Mouse (Mus musculus) large intestine, adult 2 months (tissue): ENCODE data around the gene Igsf8. TPM values are rescaled to one million over a fixed set of nuclear protein-coding genes. Genes with fewer than 3 reads are reported as not detected.
"Not testable (repeated sequence)": the region's sequence is repeated elsewhere in the genome, so short reads cannot be mapped to it uniquely, and the experiment has no call there.

Experiments
- DNase-seq: peaks from one replicate; pipeline ENCODE4 v3.0.0-alpha.2; 2012; ENCODE audit warnings: low read depth, low spot score
- WGBS: fragments of 180-500 bp; shearing (Covaris S2); methylation state at CpG from one replicate; pipeline ENCODE4 v1.1.7; 2018; 5-methylcytosine and 5-hydroxymethylcytosine counted together
- polyA plus RNA-seq: library from polyadenylated mRNA; depleted of rRNA; stranded (reverse); fragments of >200 nt; gene quantifications from 2 replicates; pipeline ENCODE4 v1.2.3, GENCODE M21; 2012; rRNA removed

Gene Igsf8
- polyA plus RNA-seq = 51.8 and 64.4 TPM in 2 replicates

GRCm38 (mm10) chr1:172261477-172262078 is at the start of gene Igsf8:
Gene Igsf8, plus strand, starts transcription at chr1:172261641.
- WGBS = 76% methylated on average over 8 of the region's 8 CpGs
- no peak for DNase-seq

- WGBS = 62% methylated on average over 5 of the region's 5 CpGs
These were observed 48.7 kb upstream of the Igsf8 start for GRCm38 (mm10) chr1:172212776-172213175.

GRCm38 (mm10) chr1:172213771-172214170 is 47.7 kb upstream of the Igsf8 start:
- no peak for DNase-seq
- WGBS = 71% methylated on average over 4 of the region's 4 CpGs

More at GRCm38 (mm10) chr1:172212776-172213175, 48.7 kb upstream of the Igsf8 start:
- no peak for DNase-seq

DNA sequence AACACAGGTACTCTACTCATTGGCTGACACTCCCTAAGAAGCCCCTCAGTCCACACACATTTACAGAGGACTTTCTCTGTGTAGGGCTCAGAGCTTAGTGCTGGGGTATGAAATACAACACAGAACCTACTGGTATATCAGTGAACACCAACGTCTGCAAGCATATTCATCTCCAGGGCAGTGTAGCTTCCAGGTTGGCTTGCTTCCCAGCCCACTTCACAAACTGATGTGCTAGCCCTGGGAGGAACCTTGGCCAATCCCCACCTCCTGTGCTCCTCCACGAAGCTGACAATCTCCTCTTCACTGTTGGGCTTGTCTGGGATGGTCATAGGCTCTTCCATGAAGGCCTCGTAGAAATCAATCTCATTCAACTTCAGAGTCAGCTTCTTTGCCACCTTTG is 46.7 kb upstream of the Igsf8 start:
- no peak for DNase-seq
- 20% methylated on average over 3 of the region's 3 CpGs for WGBS

DNA sequence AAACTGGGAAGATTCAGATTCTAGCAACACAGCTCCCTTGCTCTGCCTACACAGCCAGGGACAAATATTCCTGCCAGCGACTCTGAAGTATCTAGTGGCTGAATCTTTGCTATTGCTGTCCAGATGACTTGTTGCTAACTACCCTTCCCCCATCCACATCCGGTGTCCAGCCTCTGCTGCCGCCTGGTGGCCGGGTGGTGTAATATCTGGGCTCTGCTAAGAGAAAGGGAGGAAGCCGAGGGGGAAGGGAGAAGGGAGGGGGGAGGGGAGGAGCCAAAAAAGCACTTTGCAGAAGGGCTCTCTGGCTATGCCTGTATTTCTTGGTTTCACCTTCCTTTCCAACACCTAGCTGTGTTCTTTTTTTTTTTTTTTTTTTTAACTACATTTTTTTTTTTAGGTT is 44.3 kb upstream of the Igsf8 start:
- peak; percentile 71 for DNase-seq
- WGBS = 0% methylated on average over 5 of the region's 5 CpGs

DNA sequence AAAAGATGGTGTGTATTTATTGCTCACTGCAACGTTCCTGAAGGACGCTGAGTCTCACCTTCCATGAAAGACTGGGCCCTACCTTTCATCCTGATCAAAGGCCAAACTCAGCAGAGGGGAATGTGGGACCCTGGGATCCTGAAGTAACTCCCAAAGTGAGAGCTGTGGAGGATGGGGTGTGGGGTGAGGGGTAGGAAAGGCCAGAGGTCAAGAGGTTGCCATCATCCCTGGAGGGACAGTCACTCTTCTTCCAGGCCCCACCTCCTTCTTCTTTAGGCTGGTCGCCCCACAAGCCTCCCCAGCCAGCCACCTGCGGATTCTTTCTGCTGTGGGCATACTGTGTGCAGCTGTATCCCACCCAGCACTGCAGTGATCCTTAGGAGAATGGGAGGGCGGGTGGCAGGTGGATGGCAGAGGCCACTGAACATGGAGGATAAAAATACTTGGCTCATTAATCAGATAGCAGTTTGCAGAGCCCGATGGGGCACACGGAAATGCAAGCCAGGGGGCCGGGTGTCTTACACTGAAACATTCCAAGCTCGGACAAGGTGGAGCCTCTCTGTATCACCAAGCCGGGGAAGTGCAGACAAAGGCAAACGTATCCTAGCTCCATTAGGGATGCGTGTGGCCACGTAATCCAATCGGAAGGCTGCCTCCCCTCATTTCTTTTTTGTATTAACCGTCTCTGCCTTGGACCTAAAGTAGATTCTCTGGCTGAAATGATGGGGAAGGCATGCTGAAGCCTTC is 43.1 kb upstream of the Igsf8 start:
- DNase-seq = no peak
- WGBS = 78% methylated on average over 15 of the region's 15 CpGs

DNA sequence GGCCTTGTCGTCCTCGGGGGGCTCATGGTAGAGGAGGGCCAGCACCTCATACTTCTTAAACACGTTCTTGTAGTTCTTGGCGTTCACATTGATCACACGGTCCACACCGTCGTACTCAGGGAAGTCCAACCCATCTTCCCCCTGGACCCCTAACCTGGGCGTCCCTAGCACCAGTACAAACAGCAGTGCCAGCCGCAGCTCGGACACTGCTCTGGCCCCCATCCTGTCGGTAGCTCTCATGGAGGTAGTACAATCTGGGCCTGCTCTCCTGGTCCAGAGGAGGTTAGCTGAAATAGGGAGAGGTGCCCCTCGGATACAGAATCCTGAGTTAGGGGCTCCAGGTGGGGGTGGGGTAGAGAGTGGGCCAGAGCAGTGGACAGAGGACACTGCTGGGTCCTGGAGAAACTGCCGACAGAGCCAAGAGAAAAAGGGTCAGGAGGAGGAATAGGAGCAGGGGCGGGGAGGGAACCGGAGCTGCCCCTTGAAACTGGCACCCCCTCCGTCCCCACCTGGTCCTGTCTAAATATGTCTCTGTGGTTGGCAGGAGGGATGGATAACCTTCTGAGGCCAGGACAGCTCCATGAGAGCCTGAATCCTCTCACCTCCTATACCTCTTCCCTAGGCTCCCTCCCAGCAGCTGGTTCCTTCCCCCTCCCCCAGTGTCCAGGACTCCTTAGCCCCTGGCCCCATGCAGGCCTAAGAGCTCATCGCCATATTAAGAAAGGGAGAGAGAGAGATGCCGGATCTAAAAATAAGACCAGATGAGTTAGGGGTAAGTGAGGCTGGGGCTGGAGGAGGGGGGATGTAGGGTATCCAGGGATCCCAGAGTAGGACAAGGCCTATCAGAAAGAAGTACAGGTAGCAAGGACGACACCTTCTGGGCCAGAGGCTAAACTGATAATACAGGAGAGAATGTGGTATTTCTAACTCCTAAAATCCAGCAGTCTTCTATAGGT is 41.7 kb upstream of the Igsf8 start, which contains the start of gene Casq1:
TSS of gene Casq1 (minus strand) at position 418 of the 956 bp plus-strand sequence.
- 86% methylated on average over 19 of the region's 19 CpGs for WGBS
- DNase-seq = no peak

- 33% methylated on average over 10 of the region's 10 CpGs for WGBS
- no peak for DNase-seq
These were observed 41.0 kb upstream of the Igsf8 start for GRCm38 (mm10) chr1:172220414-172220813.

DNA sequence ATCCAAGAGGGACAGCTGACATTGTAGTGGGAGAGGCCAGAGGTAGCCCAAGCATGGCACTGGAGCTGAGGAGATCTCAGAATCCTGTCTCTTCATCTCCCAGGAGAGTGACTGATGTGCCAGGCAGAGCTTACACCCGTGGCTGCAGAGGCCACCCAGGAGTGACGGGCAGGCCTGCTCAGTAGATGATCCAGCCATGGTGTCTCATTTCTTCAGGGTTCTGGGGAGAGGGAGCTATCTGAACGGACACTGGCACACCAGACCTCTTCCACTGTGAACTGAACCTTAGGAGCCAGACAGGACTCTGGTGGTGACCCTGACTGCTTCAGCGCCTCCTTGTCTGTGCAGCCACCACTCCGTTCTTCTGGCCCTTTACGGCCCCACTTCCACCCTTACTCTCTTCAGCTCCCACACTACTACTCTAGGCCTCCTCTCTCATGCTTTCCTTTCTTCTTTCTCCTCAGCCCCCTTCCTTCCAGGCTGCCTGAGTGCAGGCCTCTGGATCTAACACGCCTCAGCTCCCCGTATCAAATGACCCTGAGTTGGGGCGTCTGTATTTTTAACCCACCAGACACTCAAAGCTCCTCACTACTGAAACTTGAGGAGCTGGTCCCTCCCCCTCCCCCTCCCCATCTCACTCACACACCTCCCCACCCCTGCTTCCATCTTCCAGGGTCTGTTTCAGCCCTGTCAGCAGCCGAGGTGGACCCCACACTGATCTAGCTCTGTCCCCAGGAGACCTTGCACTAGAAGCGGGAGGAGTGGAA is 40.0 kb upstream of the Igsf8 start:
- WGBS = 79% methylated on average over 11 of the region's 11 CpGs
- DNase-seq = no peak

DNA sequence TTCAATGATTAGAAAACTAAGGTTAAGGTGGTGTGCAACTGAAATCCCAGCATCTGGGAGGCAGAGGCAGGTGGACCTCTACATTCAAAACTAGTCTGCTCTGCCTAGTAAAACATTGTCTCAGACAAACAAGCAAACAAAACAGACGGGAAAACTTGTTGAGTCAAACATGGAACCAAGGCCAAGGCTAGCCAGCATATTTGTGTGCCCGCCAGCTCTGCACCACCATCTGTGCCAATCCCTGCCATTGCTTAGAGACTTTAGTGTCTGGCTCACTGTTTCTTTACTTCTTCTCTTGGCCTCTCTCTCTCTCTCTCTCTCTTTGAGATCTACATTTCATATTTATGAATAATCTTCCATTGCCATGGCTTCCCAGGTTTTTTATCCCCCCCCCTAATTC is 33.2 kb upstream of the Igsf8 start:
- WGBS = 61% methylated on average over 2 of the region's 2 CpGs
- DNase-seq = no peak

DNA sequence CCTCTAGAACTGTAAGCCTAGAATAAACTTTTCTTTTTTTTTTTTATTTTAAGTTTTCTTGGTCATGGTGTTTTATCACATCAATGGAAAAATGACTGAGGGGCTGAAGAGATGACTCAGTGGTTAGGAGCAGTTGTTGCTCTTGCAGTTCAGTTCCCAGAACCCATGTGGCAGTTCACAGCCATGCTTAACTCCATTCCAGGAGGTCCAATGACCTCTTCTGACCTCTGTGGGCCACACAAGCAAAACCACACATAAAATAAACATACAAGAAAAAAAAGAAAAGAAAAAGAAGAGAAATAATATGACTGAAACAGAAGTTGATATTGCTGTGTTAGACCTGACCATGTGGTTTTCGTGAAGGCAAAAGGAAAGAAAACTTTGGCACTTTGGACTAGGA is 32.2 kb upstream of the Igsf8 start:
- no peak for DNase-seq
- 82% methylated on average over 1 of the region's 1 CpGs for WGBS

DNA sequence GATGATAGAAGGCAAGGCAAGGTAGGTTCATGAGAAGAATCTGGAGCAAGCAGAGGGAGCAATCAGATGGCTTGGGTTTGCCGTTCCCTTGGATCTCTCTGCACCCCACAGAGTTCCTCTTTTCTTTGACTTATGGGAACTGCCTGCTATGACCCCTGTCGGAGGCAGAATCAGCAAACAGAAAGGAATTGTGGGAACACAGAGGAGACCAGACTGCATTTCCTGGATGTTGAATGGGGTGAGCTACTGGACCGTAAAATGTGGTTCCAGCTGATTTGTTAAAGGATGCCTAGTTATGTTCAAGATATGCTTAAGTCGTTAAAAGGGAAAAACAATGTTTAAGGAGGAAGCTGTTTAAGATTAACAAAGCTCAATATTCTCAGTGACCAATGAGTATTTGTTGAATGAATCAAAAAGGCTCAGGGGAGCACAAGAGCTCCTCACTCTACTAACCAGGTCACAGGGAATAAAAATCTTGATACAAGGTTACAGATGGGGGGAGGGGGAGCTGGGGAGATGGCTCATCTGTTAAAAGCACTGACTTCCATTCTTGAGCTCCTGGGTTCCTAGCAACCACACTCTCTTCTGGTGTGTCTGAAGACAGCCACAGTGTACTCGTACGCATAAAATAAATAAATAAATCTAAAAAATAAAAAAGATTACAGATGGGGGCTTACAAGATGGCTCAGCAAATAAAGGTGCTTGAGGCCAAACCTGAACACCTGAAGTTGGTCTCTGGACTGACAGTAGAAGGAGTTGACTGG is 20.3 kb upstream of the Igsf8 start:
- 52% methylated on average over 6 of the region's 6 CpGs for WGBS
- DNase-seq = no peak

DNA sequence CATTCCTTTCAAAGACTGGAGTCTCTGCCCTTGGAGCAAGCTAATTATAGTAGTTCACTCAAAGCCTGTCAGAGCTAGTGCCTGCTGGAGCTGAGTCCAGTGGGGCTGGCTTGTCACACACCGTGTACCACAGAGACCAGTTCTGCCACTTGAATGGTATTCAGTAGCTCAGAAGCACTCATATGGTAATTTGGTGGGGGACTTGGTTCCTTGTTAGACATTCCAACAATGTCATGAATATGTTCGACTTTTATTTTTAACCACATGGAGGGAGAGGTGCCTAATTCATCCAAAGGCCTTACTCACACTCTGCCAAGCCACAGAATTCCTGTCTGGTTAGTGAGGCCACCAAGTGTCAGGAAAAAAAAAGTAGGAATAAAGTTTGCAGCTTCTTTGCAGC is 19.0 kb upstream of the Igsf8 start:
- DNase-seq = no peak
- 39% methylated on average over 2 of the region's 2 CpGs for WGBS

DNA sequence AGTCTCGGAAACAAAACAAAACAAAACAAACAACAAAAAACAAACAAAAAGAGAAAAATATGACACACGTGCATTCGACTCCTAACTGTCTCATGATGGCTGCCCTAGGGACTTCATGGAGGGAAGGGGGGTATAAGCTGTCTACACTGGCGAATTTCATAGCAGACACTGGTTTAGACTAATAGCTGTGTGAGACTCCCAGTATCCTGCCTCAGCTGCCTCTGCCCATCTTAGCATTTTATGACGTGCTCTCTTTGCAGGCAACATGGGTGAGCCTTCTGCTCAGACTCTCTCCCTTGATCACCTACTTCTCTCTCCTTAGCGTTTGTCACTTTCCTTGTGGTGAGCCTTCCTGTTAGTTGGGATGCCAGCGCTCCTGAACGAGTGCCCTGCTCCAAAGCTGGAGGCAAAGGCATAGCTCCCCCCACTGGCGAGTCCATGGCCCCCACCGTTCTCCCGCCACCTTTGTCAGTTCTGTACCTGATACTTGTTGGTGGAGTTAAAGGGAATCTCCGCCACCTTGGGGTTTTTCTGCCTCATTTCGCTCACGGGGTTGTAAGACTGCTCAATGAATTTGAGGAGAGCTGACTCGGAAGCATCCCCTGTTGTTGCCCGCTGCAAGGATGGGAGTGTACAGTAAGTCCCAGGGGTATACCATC is 17.8 kb upstream of the Igsf8 start:
- no peak for DNase-seq
- 31% methylated on average over 16 of the region's 16 CpGs for WGBS

GRCm38 (mm10) chr1:172244645-172245044 is 16.8 kb upstream of the Igsf8 start:
- not testable (repeated sequence) for DNase-seq
- 45% methylated on average over 23 of the region's 23 CpGs for WGBS

- DNase-seq = no peak
- WGBS = 46% methylated on average over 4 of the region's 4 CpGs
These were observed 14.2 kb upstream of the Igsf8 start for GRCm38 (mm10) chr1:172247216-172247615.

GRCm38 (mm10) chr1:172247679-172248078 is 13.8 kb upstream of the Igsf8 start:
- 48% methylated on average over 2 of the region's 2 CpGs for WGBS
- no peak for DNase-seq

DNA sequence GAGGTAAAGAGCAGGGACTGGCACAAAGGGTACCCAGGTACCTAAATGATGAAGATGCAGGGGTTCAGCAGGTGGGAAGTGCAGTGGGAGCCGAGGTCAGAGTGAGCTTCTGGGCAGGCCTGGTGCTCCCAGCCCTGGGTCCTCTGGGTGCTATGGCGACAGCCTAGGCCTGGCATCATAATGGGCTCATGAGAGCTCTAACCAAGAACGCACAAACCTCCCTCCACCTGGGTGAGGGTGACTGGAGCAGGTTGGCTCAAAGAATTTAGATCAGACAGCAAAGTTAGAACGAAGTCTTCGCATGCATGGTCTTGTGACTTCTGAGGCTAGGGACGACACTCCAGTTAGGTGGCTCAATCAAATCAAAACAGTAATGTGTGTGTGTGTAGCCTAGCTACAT is 3.1 kb upstream of the Igsf8 start, which contains the start of gene Atp1a4:
TSS of gene Atp1a4 (minus strand) at position 101 of the 400 bp plus-strand sequence.
- 89% methylated on average over 6 of the region's 6 CpGs for WGBS
- DNase-seq = no peak
